Mouse (Mus musculus): Measurements from ENCODE around the gene Arfgap2. TPM values are rescaled to one million over a fixed set of nuclear protein-coding genes. Genes with fewer than 3 reads are reported as not detected.

Gene Arfgap2
- polyA plus RNA-seq, 1 experiment from 2014 or later, result 64.8 TPM

- H3K9ac ChIP-seq (ENCODE audit: low read depth, low read length), result no peak overlapping the region
- H3K36me3 ChIP-seq (ENCODE audit: control insufficient read depth, insufficient read depth), result peaks cover 32% of the 10 kb centered on the region
- H3K27ac ChIP-seq (ENCODE audit: low read length), result no peak overlapping the region
- no peaks in the 10 kb centered on the region for H3K9me3 ChIP-seq (replicated peaks; ENCODE audit: control insufficient read depth, low read length)
- ATAC-seq (ENCODE audit: low read depth), result 0 out of 2 replicates have a peak, but pooled peaks have one; percentile 33
- no peak overlapping the region for H3K4me3 ChIP-seq (ENCODE audit: low read depth, low read length)
- H3K4me1 ChIP-seq (ENCODE audit: control insufficient read depth, low read depth, low read length), result peaks cover 3% of the 10 kb centered on the region; the same call in 1 of the 2 replicates
- 43% methylated on average over 10 of the region's 10 CpGs for WGBS (ENCODE audit: insufficient replicate concordance)
- H3K4me2 ChIP-seq (ENCODE audit: low read depth, low read length), result no peak overlapping the region
- no peaks in the 10 kb centered on the region for H3K27me3 ChIP-seq (ENCODE audit: control insufficient read depth, insufficient read depth, low read depth, low read length)
Observed at GRCm38 (mm10) chr2:91278749-91279371, 14.1 kb downstream of the Arfgap2 start.

DNA sequence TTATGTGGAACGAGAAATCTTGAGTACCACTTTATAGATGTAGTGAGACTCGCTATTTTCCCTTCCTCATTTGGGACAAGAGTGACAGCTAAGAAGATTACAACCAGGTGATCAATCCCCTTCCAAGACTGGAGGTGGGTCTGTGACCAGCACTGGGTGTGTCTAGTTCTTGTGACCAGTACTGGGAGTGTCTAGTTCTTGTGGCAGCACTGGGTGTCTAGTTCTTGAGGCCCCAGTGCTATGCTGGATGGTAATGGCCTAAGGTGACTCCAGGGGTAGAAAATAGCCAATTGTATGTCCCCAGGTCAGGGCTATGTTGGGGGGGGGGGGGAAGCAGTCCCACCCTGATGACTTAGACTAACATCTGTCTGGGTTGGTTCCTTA lies 14.6 kb downstream of the Arfgap2 start:
- no peak overlapping the region for H3K4me3 ChIP-seq (ENCODE audit: low read depth, low read length)
- H3K27ac ChIP-seq (ENCODE audit: low read length), result no peak overlapping the region
- H3K9ac ChIP-seq (ENCODE audit: low read depth, low read length), result no peak overlapping the region
- no peak for ATAC-seq (ENCODE audit: low read depth)
- no peaks in the 10 kb centered on the region for H3K27me3 ChIP-seq (ENCODE audit: control insufficient read depth, insufficient read depth, low read depth, low read length)
- no peaks in the 10 kb centered on the region for H3K9me3 ChIP-seq (replicated peaks; ENCODE audit: control insufficient read depth, low read length)
- 61% methylated on average over 2 of the region's 2 CpGs for WGBS (ENCODE audit: insufficient replicate concordance)
- peaks cover 3% of the 10 kb centered on the region; the same call in 1 of the 2 replicates for H3K4me1 ChIP-seq (ENCODE audit: control insufficient read depth, low read depth, low read length)
- H3K4me2 ChIP-seq (ENCODE audit: low read depth, low read length), result no peak overlapping the region
- H3K36me3 ChIP-seq (ENCODE audit: control insufficient read depth, insufficient read depth), result peaks cover 27% of the 10 kb centered on the region

DNA sequence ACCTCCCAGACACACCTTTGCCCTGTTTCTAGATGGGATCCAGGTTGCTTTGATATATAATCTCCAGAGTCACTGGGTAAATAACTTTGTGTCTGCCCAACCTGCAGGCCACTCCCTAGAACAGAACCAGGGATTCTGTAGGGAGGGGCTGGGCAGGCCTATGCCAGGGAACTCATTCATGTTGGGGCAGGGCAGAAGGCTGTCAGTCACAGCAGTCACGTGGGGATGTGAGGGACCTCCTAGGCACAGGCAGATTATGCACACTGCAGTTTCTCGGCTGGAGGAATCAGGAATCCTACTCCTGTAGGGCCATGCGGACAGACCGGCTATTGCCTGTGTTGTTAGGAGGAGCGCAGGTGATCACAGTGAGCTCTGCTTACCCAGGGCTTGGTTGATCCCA lies 16.6 kb downstream of the Arfgap2 start:
- H3K9me3 ChIP-seq (replicated peaks; ENCODE audit: control insufficient read depth, low read length), result no peaks in the 10 kb centered on the region
- peaks cover 8% of the 10 kb centered on the region; the same call in 1 of the 2 replicates for H3K36me3 ChIP-seq (ENCODE audit: control insufficient read depth, insufficient read depth)
- H3K4me3 ChIP-seq (ENCODE audit: low read depth, low read length), result no peak overlapping the region
- H3K27me3 ChIP-seq (ENCODE audit: control insufficient read depth, insufficient read depth, low read depth, low read length), result no peaks in the 10 kb centered on the region
- H3K4me2 ChIP-seq (ENCODE audit: low read depth, low read length), result no peak overlapping the region
- ATAC-seq (ENCODE audit: low read depth), result peak; percentile 54
- H3K27ac ChIP-seq (ENCODE audit: low read length), result no peak overlapping the region
- peaks cover 3% of the 10 kb centered on the region; the same call in 1 of the 2 replicates for H3K4me1 ChIP-seq (ENCODE audit: control insufficient read depth, low read depth, low read length)
- 58% methylated on average over 5 of the region's 5 CpGs for WGBS (ENCODE audit: insufficient replicate concordance)
- H3K9ac ChIP-seq (ENCODE audit: low read depth, low read length), result no peak overlapping the region

DNA sequence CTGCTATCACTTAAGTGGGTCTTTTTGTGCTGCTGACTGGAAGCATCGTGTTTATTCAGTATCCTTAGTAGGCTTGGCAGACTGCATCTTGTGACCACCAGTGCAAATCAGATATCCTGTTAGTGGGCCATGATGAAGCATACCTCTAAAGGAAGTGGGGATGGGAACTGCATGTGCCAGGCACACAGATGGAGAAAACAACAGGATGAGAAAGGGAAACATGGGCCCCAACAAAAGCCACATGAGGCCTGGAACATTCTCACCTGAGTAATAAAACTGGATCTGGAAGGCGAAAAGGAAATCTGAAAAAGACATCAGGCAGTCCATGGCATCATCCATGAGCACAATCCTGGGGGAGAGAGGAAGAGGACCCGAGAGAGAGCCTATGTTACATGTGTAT lies 19.2 kb downstream of the Arfgap2 start:
- H3K36me3 ChIP-seq (ENCODE audit: control insufficient read depth, insufficient read depth), result no peaks in the 10 kb centered on the region
- no peak overlapping the region for H3K9ac ChIP-seq (ENCODE audit: low read depth, low read length)
- no peak for ATAC-seq (ENCODE audit: low read depth)
- H3K27me3 ChIP-seq (ENCODE audit: control insufficient read depth, insufficient read depth, low read depth, low read length), result no peaks in the 10 kb centered on the region
- H3K4me3 ChIP-seq (ENCODE audit: low read depth, low read length), result no peak overlapping the region
- no peaks in the 10 kb centered on the region for H3K9me3 ChIP-seq (replicated peaks; ENCODE audit: control insufficient read depth, low read length)
- H3K4me2 ChIP-seq (ENCODE audit: low read depth, low read length), result no peak overlapping the region
- peaks cover 3% of the 10 kb centered on the region; the same call in 1 of the 2 replicates for H3K4me1 ChIP-seq (ENCODE audit: control insufficient read depth, low read depth, low read length)
- H3K27ac ChIP-seq (ENCODE audit: low read length), result no peak overlapping the region
- 62% methylated on average over 3 of the region's 3 CpGs for WGBS (ENCODE audit: insufficient replicate concordance)

GRCm38 (mm10) chr2:91284375-91285199 lies 19.8 kb downstream of the Arfgap2 start:
- no peaks in the 10 kb centered on the region for H3K27me3 ChIP-seq (ENCODE audit: control insufficient read depth, insufficient read depth, low read depth, low read length)
- ATAC-seq (ENCODE audit: low read depth), result no peak
- H3K4me1 ChIP-seq (ENCODE audit: control insufficient read depth, low read depth, low read length), result no peaks in the 10 kb centered on the region; the same call in 1 of the 2 replicates
- H3K36me3 ChIP-seq (ENCODE audit: control insufficient read depth, insufficient read depth), result no peaks in the 10 kb centered on the region
- H3K27ac ChIP-seq (ENCODE audit: low read length), result no peak overlapping the region
- WGBS (ENCODE audit: insufficient replicate concordance), result 64% methylated on average over 13 of the region's 13 CpGs
- H3K9ac ChIP-seq (ENCODE audit: low read depth, low read length), result no peak overlapping the region
- H3K4me2 ChIP-seq (ENCODE audit: low read depth, low read length), result no peak overlapping the region
- no peak overlapping the region for H3K4me3 ChIP-seq (ENCODE audit: low read depth, low read length)
- no peaks in the 10 kb centered on the region for H3K9me3 ChIP-seq (replicated peaks; ENCODE audit: control insufficient read depth, low read length)

DNA sequence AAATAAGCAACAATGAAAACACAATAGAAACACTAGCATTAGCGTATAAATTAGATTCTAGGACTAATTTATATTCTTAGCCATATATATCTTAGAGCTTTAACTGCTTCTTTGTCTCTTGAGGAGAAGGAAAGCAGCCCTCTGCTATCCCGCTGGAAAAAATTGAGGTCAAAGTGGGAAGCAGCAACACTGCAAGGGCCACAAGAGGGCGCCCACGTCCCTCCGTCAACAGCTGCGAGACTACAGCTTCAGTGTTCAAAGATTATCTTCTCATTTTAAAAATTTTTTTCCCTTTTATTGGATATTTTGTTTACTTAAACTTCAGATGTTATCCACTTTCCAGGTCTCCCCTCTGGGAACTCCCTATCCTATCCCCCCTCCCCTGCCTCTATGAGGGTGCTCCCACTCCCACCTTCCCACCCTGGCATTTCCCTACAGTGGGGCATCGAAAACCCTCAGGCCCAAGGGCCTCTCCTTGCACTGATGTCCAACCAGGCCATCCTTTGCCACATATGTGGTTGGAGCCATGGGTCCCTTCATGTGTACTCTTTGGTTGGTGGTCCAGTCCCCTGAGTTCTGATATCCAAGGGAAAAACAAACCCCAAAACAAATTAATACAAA lies 21.2 kb downstream of the Arfgap2 start:
- Histone ChIP-seq H3K27me3 (ENCODE audit: control insufficient read depth, insufficient read depth, low read depth, low read length) (no peaks in the 10 kb centered on the region), H3K4me2 (ENCODE audit: low read depth, low read length) (no peak overlapping the region), H3K9ac (ENCODE audit: low read depth, low read length) (no peak overlapping the region), H3K9me3 (replicated peaks; ENCODE audit: control insufficient read depth, low read length) (no peaks in the 10 kb centered on the region), H3K27ac (ENCODE audit: low read length) (no peak overlapping the region), H3K4me1 (ENCODE audit: control insufficient read depth, low read depth, low read length) (no peaks in the 10 kb centered on the region; the same call in 1 of the 2 replicates), H3K4me3 (ENCODE audit: low read depth, low read length) (no peak overlapping the region), H3K36me3 (ENCODE audit: control insufficient read depth, insufficient read depth) (no peaks in the 10 kb centered on the region)
- no peak for ATAC-seq (ENCODE audit: low read depth)
- WGBS (ENCODE audit: insufficient replicate concordance), result 17% methylated on average over 7 of the region's 7 CpGs

DNA sequence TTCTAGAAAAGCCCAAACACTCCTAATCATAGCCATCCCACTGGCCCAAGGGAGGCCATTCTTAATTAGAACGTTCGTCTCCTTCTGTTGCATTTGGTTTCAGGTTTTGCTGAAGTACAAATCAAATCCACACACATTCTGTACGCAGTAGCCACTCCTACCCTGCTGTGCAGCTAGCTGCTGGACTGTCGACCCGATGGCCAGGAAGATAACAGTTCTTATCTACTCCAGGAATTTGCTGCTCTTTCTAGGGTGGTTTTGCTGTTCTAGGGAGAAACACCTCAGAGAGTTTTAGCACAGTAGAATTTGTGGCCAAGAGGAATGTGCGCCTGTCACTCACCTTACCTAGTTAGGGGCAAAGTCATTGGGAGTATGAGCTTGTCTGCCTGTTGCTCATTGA lies 22.8 kb downstream of the Arfgap2 start:
- 24% methylated on average over 6 of the region's 6 CpGs for WGBS (ENCODE audit: insufficient replicate concordance)
- no peak overlapping the region for H3K4me3 ChIP-seq (ENCODE audit: low read depth, low read length)
- H3K9me3 ChIP-seq (replicated peaks; ENCODE audit: control insufficient read depth, low read length), result no peaks in the 10 kb centered on the region
- no peaks in the 10 kb centered on the region for H3K27me3 ChIP-seq (ENCODE audit: control insufficient read depth, insufficient read depth, low read depth, low read length)
- H3K36me3 ChIP-seq (ENCODE audit: control insufficient read depth, insufficient read depth), result no peaks in the 10 kb centered on the region
- no peak overlapping the region for H3K4me2 ChIP-seq (ENCODE audit: low read depth, low read length)
- no peaks in the 10 kb centered on the region; the same call in 1 of the 2 replicates for H3K4me1 ChIP-seq (ENCODE audit: control insufficient read depth, low read depth, low read length)
- no peak overlapping the region for H3K27ac ChIP-seq (ENCODE audit: low read length)
- peak; percentile 50; the same call in 1 of the 2 replicates for ATAC-seq (ENCODE audit: low read depth)
- H3K9ac ChIP-seq (ENCODE audit: low read depth, low read length), result no peak overlapping the region

DNA sequence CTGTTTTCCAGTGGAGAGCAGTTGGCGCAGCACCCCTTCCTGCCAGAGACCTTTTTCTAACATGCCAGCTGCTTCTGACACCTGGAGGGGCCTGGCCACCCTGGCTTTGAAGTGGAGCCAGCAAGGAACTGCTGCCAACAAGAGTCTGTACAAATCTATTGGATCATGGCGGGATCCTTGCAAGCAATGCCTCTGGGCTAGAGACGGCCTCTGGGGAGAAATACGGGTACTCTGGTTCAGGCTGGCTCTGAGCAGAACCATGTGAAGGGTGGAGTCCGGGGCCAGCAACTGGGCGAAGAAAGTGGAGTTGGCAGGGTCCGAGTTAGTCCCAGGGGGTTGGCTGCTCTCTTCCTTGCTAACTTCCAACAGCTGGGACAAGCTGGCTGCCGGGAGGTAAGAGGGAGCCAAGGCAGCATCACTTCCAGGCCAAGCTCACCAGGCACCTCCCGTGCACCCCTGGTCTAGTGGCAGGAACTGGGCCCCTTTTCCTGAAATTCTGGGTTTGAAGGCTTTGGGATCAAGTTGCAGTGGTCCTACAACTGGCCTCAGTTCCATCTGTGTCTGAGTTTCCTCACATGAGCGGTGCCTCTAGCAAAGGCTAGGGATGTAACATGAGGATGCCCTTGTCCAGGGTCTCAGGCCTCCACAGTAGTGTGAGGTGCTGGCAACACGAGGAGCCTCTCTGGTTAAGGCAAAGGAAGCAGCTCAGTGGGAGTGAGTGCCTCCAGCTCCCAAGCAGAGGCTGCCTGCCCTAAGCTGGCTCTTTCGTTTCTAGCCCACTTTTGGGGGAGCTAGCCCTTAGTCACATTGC lies 26.6 kb downstream of the Arfgap2 start:
- Histone ChIP-seq H3K4me2 (ENCODE audit: low read depth, low read length) (no peak overlapping the region), H3K4me1 (ENCODE audit: control insufficient read depth, low read depth, low read length) (no peaks in the 10 kb centered on the region; the same call in 1 of the 2 replicates), H3K4me3 (ENCODE audit: low read depth, low read length) (no peak overlapping the region), H3K9ac (ENCODE audit: low read depth, low read length) (no peak overlapping the region), H3K36me3 (ENCODE audit: control insufficient read depth, insufficient read depth) (no peaks in the 10 kb centered on the region), H3K9me3 (replicated peaks; ENCODE audit: control insufficient read depth, low read length) (no peaks in the 10 kb centered on the region), H3K27ac (ENCODE audit: low read length) (no peak overlapping the region), H3K27me3 (ENCODE audit: control insufficient read depth, insufficient read depth, low read depth, low read length) (no peaks in the 10 kb centered on the region)
- 66% methylated on average over 12 of the region's 12 CpGs for WGBS (ENCODE audit: insufficient replicate concordance)
- no peak for ATAC-seq (ENCODE audit: low read depth)
